Mouse (Mus musculus): ENCODE measurements around the gene Rhoj.

- TF ChIP-seq POLR2A (IDR thresholded peaks at IDR 0.05; ENCODE audit: low read depth, low read length) = no peak
- no peak for TF ChIP-seq ZKSCAN1 (IDR thresholded peaks at IDR 0.05; ENCODE audit: borderline replicate concordance, low read depth, low read length)
- TF ChIP-seq PAX5 (IDR thresholded peaks at IDR 0.05; ENCODE audit: low read length) = no peak
- TF ChIP-seq CHD2 (IDR thresholded peaks at IDR 0.05; ENCODE audit: low read length) = no peak
- no peak for TF ChIP-seq GABPA (IDR thresholded peaks at IDR 0.05; ENCODE audit: insufficient replicate concordance, low read depth, low read length)
Measured at GRCm38 (mm10) chr12:75304132-75304531, 4.0 kb upstream of the Rhoj start.
